Mouse (Mus musculus): Measurements from ENCODE around the gene Msh4.
"Not testable (repeated sequence)": the region's sequence is repeated elsewhere in the genome, so short reads cannot be mapped to it uniquely, and the experiment has no call there.

Gene Msh4

DNA sequence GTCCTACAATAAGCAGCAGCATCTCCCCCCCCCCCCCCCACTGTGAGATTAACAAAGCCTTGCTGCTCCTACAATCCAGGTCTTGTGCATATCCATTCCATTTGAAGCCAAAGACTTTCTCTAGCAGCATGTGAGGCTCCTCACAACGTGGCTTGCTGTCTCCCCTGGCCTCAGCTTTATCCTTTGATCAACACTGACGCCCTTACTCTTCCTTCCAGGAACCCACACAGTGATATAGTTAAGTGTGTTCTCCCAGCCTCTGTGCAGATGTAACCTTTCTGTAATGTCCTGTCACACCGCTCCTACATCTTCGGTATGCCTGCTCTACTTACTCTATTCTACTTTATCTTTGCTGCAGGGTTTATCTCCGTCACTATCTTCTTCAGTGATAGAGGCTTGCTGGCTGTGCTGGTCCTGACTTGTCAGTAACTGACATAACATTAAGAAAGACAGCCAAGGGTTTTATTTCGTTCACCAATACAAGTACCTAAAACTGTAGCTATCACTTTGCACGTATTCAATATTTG, 58.7 kb downstream of the Msh4 start:
- DNase-seq = no peak

DNA sequence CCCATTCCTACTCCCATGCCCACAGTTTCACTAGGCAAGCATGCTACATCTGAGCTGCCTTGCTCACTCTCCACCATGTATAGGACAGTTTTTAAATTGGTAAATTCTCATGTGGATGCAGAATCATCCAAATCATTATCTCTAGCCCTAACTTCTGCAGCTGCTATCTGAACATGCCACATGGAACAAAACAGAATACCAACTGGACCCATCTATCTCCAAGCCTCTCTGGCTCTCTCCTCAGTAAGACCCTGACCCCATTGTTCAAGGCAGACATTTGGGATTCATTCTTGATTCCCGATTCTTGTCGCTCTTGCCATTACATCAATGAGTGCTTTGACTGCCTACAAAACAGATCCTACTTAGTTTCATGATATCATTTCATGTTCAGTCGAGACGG, 59.8 kb downstream of the Msh4 start:
- DNase-seq = no peak

DNA sequence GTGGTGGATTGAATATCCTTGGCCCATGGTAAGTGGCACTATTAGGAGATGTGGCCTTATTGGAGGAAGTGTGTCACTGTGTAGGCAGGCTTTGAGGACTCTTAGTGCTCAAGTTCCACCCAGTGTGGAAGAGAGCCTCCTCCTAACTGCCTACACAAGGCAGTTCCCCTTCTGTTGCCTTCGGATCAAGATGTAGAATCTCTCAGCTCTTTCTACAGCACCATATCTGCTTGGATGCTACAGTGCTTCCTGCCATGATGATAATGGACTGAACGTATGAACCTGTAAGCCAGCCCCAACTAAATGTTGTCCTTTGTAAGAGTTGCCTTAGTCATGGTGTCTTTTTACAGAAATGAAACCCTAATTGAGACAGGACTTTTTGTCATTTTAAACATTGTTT, 60.4 kb downstream of the Msh4 start:
- DNase-seq = no peak

DNA sequence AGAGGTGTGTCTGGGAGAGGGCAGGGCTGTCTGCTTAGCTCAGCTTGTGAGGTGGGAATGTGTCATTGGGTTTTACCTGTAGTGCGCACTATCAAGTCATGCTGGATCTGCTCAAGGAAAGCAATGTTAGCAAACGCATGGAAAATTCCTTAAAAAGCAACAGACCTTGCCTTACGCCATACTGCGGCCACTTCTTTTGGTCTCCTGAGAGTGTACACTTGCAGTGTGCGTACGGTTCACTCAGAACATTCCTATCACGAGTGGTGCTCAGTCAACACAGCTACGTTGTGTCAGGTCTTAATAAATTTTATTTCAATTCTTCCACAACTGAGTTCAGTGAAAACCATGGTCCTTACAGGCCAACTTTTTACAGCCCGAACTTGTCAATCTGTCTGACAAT, 61.2 kb downstream of the Msh4 start:
- DNase-seq = no peak

DNA sequence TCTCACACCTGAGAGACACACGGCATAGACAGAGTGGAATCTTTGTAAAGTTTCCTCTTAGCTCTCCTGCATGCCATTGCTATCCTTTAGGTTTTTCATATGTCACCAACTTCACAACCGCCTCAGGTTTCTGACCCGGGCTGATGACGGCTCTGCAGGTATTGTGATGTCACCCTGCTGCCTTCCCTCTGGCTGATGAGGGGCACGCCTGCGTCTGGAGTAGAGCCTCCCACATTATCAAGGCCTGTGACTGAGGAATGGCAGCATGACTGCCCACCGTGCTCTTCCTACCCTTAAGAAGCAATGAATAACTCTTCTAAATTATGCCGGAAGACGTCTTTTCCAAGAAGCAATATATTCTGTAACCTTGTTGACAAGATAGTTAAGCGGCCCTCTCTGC, 61.9 kb downstream of the Msh4 start, which contains the start of gene Asb17:
Gene Asb17, plus strand, starts transcription at position 180 of the 400 bp plus-strand sequence.
- DNase-seq = no peak

DNA sequence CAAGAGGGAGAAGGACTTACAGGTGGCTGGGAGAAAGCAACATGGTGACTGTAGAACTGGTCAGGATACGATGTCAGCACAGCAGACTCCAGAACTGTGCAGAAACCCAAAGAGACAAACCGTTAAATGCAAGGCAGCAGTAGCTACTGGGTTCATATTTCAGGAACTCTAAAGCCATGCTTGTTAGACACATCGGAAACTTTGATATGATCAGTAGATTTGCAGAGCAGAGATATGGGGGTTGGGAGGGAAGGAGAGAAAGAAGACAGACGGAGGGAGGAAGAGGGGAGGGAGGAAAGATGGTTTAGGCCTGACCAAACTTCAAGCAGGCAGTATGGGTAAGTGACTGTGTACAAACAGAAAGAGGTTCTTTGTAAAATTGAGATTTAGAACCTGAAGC, 68.3 kb downstream of the Msh4 start:
- DNase-seq = no peak

DNA sequence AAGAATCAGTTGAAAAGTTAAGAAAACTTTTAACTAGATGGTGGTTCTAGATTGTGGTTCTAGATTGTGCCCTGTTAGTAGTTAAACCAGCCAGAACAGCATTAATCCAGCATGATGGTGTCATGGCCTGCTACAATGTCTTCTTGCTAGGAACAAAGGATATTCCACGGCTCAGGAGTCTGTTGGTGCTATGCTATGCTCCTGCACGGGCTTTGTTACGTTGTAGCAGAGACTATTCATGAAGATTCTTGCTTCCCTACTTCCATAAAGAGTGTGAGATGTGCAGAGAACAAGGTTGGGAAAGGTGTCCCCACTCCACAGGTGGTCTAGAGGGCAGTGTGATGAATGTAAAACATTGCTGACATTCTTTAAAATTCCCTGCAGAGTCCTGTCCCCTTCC, 69.6 kb downstream of the Msh4 start:
- DNase-seq = no peak

DNA sequence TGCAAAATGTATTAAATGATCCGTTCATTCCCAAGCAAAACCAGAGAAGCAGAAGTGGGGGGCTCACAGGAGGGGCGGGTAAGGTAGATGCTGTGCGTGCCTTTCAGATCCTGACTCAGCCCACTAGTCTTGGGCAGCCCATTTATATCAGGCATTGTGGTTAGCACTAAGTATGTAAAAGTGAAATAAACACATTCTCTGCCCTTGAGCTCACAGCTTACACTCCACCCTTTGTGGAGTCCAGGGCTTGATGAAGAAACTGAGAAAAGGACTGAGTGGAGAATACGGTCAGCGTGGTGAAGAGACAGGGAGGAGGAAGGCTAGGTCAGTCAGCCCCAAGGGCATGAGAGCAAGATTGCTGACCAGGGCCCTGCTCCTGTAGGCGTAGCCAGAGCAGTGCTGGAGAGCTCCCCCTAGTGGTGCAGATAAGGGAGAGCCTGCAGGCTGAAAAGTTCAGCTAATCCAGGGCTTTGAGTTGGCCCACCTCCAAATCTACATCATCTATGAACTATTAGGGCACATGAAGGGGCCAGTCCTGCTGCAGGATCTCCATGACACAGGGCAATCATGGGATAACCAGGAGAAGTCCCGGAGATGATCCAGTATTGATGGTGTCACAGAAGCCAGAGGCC, 70.4 kb downstream of the Msh4 start:
- DNase-seq = peak; percentile 65

DNA sequence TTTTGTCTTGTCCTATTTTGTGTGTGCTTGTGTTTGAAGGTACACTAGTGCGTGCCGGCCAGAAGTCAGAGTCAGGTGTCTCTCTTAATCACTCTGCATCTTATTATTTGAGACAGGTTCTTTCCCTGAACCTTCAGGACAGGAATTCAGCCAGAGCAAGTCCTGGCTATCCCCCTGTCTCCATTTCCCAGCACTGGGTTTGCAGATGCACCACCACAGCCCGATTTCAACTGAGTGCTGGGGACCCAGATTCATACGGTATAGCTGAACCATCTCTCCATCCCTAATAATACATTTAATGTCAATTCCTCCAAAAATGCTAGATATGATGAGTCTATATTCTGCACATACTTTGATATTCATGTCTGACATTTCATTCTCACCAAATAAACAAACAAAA, 71.9 kb downstream of the Msh4 start:
- no peak for DNase-seq

DNA sequence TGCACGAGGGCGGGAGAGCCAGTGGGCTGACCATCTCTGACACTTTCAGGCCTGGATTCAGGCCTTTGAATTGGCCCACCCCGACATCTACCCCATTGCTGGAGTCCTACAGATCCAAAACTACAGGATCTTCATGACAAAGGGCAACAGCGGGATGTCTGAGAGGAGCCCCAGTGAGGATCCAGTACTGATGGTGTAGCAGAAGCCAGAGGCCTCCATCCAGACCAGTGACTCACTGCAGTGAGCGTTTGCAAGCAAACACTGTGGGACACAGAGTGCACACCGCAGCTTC, 73.3 kb downstream of the Msh4 start:
- no peak for DNase-seq

DNA sequence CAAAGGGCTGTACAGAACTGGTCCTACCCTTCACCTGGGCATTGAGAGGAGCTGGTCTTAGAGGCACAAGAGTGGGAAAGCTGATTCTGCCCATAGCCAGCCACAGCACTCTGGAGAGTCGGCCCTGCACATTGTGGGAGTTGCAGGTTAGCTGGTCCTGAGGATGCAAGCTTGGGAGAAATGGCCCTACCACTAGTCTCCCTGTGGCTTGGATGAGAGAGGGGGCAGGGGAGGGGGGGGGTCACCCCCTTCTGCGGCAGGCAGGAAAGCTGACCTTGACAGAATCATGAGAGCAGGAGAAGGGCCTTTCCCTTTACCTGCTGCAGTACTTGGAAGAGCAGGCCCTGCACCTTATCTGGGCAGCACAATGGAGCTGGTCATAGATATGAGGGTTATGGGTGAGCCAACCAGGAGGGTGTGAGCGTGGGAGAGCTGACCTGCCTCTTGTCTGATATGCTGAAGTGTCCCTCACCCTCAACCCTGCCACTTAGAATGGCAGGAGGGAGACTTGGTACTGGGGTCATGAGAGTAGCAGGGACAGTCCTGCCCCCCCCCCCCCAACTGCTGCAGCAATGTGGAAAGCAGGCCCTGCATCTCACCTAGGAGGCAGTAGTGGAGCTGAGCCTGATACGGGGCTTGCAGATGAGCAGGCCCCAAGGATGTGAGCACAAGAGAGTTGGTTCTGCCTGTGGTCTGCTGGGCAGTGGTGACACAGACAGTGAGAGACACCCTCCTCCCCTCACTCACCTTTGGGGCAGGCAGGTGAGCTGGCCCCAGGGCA, 73.9 kb downstream of the Msh4 start:
- no peak for DNase-seq

DNA sequence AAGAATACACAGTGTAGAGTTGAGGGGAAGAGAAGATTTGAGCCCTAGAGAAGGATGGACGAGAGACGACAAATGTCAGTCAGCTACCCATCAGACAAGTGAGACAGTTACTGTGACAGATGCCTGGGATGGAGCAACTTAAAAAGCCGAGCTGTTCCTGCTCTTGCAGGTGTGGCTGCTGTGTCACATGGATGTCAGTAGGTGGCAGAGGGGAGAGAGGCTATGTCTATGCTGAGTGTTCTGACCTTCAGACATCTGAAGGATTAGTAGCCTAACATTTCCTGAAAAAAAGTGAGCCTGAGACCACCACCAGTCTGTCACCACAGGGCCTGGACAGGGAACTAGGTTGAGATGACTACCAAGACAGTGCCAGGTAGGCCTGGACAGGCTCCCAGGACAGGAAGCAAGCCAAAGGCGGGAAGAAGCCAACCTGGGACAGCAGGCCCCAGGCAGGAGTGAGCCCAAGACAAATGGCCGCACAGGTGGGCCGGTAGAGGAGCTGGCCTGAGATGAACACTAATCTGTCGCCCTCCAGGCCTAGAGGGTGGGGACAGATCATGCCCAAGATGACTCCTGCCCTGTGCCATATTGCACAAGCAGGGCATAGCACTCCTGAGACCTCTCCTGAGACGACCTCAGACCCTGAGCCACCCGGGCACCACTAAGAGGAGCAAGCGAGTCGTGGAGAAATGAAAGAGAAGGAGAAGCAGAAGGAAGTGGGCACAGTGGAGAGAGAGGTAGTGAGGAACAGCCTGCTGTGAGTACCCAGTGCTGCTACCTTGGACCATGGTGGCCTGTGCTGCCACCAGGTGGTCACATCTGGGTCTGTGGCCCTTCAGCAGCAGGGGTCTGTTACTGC, 74.7 kb downstream of the Msh4 start:
- peak; percentile 38 for DNase-seq

DNA sequence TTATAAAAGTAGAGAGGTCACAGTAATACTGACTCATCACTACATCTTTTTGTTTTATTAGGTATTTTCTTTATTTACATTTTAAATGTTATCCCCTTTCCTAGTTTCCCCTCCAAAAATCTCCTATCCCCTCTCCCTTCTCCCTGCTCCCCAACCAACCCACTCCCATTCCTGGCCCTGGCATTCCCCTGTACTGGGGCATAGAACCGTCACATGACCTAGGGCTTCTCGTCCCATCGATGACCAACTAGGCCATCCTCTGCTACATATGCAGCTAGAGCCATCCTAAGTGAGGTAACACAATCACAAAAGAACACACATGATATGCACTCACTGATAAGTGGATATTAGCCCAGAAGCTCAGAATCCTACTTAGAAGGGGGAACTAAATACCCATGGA, 76.2 kb downstream of the Msh4 start:
- not testable (repeated sequence) for DNase-seq

DNA sequence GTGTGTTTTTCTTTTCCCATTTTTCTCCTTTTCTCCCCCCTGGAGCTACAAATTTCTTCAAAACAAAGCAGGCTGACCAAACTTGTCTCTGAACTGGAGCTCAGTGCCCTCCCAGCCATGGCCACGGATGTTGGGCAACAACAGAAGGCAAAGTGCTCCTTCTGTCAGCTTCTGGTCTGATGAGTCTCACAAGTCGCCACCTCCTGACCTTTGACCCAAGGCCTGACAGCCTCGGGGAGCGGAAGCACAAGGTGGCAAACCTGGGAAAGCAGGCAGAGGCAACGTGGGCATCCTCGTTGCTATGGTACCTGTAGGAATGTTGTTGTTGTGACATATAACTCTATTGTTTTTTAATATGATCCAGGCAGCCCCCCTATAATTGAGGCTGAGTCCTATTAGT, 79.3 kb downstream of the Msh4 start:
- DNase-seq = no peak

DNA sequence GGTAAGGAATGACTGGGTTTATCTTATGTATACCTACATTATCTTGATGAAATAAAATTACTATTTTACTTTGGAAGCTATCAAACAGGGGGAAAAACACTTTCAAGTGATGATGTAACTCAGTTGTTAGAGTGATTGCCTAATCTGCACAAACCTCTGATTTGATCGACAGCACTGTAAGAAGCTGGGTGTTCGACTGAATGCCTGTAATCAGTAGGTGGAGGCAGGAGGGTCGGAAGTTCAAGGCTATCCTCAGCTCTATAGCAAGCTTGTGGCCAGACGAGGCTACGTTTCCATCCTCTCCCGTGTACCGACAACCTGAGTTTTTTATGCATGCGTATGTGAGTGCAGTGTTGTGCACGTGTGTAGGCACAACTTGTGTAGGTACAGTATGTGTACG, 80.7 kb downstream of the Msh4 start:
- DNase-seq = no peak

DNA sequence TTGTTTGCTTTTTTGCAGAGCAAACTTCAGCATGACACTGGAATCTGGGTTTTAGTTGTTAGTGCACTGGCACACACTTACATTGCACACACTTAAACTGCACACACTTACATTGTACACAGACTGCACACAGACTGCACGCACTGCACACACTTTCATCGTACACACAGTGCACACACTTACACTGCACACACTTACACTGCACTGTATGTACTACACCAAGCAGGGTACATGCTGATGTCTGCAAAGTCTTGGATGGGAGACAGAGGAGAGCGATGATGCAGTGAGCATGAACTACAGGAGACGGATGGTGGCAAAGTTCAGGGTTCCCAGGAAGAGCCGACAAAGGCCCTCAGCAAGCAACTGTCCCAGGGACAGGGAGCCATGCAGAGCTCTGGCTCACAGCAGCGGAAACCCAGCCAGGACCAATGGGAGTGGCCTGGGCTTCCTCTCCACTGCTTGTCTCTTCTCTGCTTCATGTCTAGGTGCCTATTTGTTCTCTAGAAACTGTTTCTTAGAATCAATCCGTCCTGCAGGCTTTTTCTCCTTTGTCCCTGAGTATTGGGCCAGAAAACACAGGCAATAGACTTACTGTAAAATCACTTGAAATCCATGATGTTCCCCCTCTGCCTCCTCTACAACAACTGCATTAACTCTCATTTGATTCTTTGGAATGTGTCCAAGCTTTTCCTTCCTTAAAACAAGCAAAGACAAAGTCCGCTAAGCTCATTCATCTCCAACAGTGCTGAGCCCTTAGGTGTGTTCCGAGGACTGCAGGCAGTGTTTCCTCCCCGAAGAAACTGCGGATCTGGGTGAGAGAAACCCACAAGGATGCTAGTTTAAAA, 82.0 kb downstream of the Msh4 start:
- no peak for DNase-seq

DNA sequence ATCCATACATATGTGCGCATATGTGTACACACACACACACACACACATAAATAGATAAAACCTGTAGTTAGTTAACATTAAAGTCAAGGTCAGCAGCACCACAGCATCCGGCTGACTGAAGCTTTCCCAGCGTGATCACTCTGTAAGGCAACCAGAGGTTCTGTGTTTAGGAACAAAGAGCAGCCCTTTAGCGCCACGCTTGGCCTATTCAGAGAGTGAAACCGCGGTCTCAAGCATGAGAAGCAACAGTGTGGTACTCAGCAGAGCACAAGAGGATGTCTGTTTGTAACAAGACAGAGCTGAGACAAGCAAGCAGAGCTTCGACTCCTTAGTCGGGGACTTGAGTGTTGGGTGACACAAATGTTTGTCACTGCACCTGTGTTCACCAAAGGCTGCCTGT, 86.5 kb downstream of the Msh4 start:
- no peak for DNase-seq

DNA sequence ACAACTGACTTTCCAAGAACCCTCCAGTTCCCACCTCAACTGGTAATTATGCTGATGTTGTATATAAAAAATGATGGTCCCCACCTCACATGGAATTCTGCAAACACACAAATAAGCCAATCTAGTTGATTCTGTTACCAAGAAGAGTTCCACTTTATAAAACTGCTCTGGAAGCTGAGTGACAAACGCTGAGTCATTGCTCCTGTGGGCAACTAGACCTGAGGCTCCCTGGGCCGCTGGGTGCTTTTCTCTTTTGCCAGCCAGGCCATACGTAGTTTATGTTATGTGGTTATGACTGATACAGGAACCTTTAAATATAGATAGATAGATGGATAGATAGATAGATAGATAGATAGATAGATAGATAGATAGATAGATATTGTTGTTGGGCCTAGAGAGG, 87.2 kb downstream of the Msh4 start:
- DNase-seq = no peak

DNA sequence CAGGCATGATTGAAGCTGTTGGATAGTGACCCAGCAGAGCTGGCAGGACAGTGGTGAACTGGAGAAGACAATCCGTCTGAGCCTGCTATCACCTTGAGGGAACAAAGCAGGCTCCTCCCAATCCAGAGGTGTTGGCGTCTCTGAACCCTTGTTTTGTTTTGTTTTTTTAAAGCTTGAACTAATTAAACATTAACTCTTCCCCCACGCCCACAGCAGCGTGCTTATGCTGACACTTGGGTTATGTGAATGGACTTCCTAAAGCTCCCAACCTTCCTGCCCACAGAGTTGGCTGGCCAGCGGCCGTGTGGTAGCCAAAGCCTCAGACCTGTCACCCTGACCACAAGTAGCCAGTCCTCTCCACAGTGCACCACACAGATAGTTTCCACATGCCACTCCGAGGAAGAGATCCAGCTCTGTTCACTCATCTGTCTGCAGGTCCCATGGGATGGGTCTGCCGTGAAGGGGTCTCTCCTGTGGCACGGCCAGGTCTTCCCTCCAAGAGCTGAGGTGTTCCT, 88.5 kb downstream of the Msh4 start:
- DNase-seq = no peak

DNA sequence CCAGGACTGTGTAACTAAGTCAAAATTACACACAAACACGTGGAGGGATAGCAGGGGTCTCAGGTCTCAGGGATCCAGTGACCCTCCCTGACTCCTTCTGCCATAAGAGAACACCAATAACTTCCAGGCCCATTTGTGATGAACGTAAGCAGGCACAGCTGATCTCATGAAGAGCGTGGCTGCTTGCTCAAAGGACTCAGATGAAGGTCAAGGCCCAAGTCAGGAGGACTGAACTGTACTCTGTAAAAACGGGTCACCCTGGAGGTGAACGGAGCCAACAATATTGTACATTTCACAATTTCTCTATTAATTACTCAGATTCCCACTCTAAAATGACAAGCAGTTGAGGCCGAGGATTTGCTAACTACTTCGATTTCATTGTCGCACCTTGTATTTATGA, 91.9 kb downstream of the Msh4 start:
- DNase-seq = no peak

DNA sequence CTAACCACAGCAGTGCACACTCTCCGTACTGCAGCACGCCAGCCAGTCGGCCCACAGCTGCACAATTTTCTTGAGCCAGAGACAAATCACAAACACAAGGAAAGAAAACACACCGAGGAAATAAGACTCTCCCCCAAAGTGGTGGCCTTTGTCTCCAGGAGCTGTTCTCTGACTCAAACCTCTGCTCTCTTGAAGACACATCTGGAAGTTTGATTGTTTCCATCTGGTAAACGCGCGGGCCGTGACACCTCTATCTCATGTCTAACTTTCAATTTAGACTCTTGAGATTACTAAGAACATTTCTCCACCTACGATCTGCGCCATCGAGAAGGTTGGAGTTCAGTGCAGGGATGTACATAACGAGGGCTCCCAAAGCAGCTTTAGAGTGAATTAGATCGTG, 97.5 kb downstream of the Msh4 start:
- DNase-seq = no peak

DNA sequence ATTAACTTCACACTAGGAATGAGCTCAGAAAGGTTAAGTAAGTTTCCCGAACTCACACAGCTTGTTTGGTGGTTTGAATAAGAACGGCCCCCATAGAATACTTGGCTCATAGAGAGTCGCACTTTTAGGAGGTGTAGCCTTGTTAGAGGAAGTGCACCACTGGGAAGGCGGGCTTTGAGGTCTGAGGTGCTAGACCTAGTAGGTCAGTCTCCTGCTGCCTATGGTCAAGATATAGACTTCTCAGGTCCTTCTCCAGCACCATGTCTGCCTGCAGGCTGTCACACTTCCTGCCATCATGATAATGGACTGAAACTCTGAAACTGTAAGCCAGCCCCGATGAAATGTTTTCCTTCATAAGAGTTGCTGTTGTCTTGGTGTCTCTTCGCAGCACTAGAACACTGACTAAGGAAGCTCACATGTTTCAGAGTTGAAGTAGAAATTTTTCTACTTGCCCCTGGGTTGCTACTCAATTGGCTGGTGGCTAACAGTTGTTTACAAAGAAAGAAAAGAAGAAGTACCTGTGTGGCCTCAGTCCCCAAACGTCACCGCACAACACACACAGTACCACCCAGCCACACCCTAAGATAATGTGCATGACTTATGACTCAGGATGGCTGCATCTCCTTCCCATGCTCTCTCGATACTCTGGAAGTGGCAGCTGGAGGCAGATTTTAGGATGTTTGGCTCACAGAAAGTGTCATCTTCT, 98.3 kb downstream of the Msh4 start:
- DNase-seq = no peak
